11 mouse cellular contexts compared by ENCODE assay signal in genomic region chr7:118807899-118808298, GRCm38 (mm10). TPM values are rescaled to one million over a fixed set of nuclear protein-coding genes. Genes with fewer than 3 reads are reported as not detected.
DNase-seq lines count a peak whose midpoint lies in the region; ATAC-seq and TF ChIP-seq lines count a peak whose summit lies in the region.
"Had no signal": no experiment of that assay in that cellular context is flagged by ENCODE, and none has a peak within 500 bp of the region (broad histone marks: within the 10 kb centered on the region; RNA-seq: fewer than 3 reads in every experiment).

No protein-coding gene starts in this region.

- no peak overlapping the region for H3K4me3 ChIP-seq in embryonic facial prominence, embryonic 14.5 days (ENCODE audit: low read depth, low read length)
- no peak overlapping the region for H3K4me3 ChIP-seq in embryonic facial prominence, embryonic 10.5 days
- no peak overlapping the region for H3K4me3 ChIP-seq in kidney, adult 2 months (ENCODE audit: insufficient read depth, low read depth, low read length)
- no peak overlapping the region for H3K4me3 ChIP-seq in layer of hippocampus, adult 2 months
- H3K4me3 ChIP-seq: embryonic facial prominence, embryonic 12.5 days; liver, embryonic 13.5 days had no signal

- peaks cover 41% of the 10 kb centered on the region for H3K36me3 ChIP-seq in embryonic facial prominence, embryonic 14.5 days (ENCODE audit: control insufficient read depth, insufficient read depth, low read length)
- H3K36me3 ChIP-seq in embryonic facial prominence, embryonic 10.5 days (replicated peaks), result peaks cover 27% of the 10 kb centered on the region
- H3K36me3 ChIP-seq in kidney, adult 2 months (ENCODE audit: control insufficient read depth, insufficient read depth, low read length), result peaks cover 2% of the 10 kb centered on the region

- H3K9me3 ChIP-seq in embryonic facial prominence, embryonic 14.5 days (ENCODE audit: control insufficient read depth, low read length), result no peaks in the 10 kb centered on the region
- no peaks in the 10 kb centered on the region for H3K9me3 ChIP-seq in embryonic facial prominence, embryonic 10.5 days
- H3K9me3 ChIP-seq: embryonic facial prominence, embryonic 12.5 days; liver, embryonic 13.5 days had no signal

- no peaks in the 10 kb centered on the region for H3K27me3 ChIP-seq in embryonic facial prominence, embryonic 14.5 days (replicated peaks; ENCODE audit: control insufficient read depth, insufficient read depth, low read length)
- H3K27me3 ChIP-seq in embryonic facial prominence, embryonic 10.5 days (replicated peaks; ENCODE audit: low read depth, poor library complexity, severe bottlenecking), result no peaks in the 10 kb centered on the region
- no peaks in the 10 kb centered on the region for H3K27me3 ChIP-seq in kidney, adult 2 months (replicated peaks; ENCODE audit: control insufficient read depth, insufficient read depth, low read length)
- H3K27me3 ChIP-seq: embryonic facial prominence, embryonic 12.5 days; liver, embryonic 13.5 days had no signal

- no peaks in the 10 kb centered on the region for H3K4me1 ChIP-seq in embryonic facial prominence, embryonic 14.5 days (ENCODE audit: control insufficient read depth, insufficient read depth, low read length)
- no peaks in the 10 kb centered on the region for H3K4me1 ChIP-seq in embryonic facial prominence, embryonic 10.5 days
- H3K4me1 ChIP-seq in kidney, adult 2 months (ENCODE audit: control insufficient read depth, insufficient read depth, low read length), result no peaks in the 10 kb centered on the region
- H3K4me1 ChIP-seq: embryonic facial prominence, embryonic 12.5 days had no signal

- H3K4me2 ChIP-seq in embryonic facial prominence, embryonic 14.5 days (ENCODE audit: low read depth, low read length), result no peak overlapping the region
- H3K4me2 ChIP-seq: embryonic facial prominence, embryonic 12.5 days; liver, embryonic 13.5 days had no signal

- no peak for ATAC-seq in embryonic facial prominence, embryonic 14.5 days (ENCODE audit: low read depth)

- TF ChIP-seq POLR2A in kidney, adult 2 months (IDR thresholded peaks at IDR 0.05; ENCODE audit: low read depth, low read length), result no peak
- no peak for TF ChIP-seq POLR2A in brain, embryonic 14.5 days (IDR thresholded peaks at IDR 0.05; ENCODE audit: borderline replicate concordance, extremely low read depth, insufficient read depth, insufficient read length, poor library complexity, severe bottlenecking)

- no peak overlapping the region for H3K27ac ChIP-seq in embryonic facial prominence, embryonic 14.5 days (replicated peaks; ENCODE audit: low read depth, low read length)
- no peak overlapping the region for H3K27ac ChIP-seq in embryonic facial prominence, embryonic 10.5 days (replicated peaks)
- no peak overlapping the region for H3K27ac ChIP-seq in kidney, adult 2 months (ENCODE audit: insufficient read depth, low read depth, low read length)
- H3K27ac ChIP-seq in layer of hippocampus, adult 2 months, result no peak overlapping the region
- H3K27ac ChIP-seq: embryonic facial prominence, embryonic 12.5 days; liver, embryonic 13.5 days had no signal

- TF ChIP-seq CTCF in kidney, adult 2 months (conservative IDR thresholded peaks at IDR 0.05; ENCODE audit: insufficient read depth, insufficient read length, low read depth, low read length), result no peak
- TF ChIP-seq CTCF in brain, embryonic 14.5 days (IDR thresholded peaks at IDR 0.05; ENCODE audit: borderline replicate concordance, extremely low read depth, insufficient read depth, insufficient read length), result no peak
- no peak for TF ChIP-seq CTCF in layer of hippocampus, adult 2 months (conservative IDR thresholded peaks at IDR 0.05)

- WGBS in embryonic facial prominence, embryonic 14.5 days, result 76% methylated on average over 8 of the region's 8 CpGs
- WGBS in embryonic facial prominence, embryonic 10.5 days, result 93% methylated on average over 8 of the region's 8 CpGs
- 57% methylated on average over 8 of the region's 8 CpGs for WGBS in kidney, adult 2 months

- no peak overlapping the region for H3K9ac ChIP-seq in embryonic facial prominence, embryonic 14.5 days (ENCODE audit: low read depth, low read length)
- H3K9ac ChIP-seq: embryonic facial prominence, embryonic 12.5 days; liver, embryonic 13.5 days had no signal

- DNase-seq in embryonic facial prominence, embryonic 14.5 days (ENCODE audit: low spot score), result peak; percentile 52
- no peak for DNase-seq in embryonic facial prominence, embryonic 10.5 days (ENCODE audit: low spot score)
- DNase-seq in kidney, adult 2 months, result peak; percentile 53
- DNase-seq in kidney, adult 18-20 months, result no peak
- DNase-seq in brain, embryonic 14.5 days (ENCODE audit: low read depth), result peak; percentile 34
- DNase-seq in kidney, postnatal 10 days, result peak; percentile 84
- no peak for DNase-seq in embryo, embryonic 9.5 days (ENCODE audit: extremely low spot score)
- DNase-seq in layer of hippocampus, adult 2 months (ENCODE audit: low spot score in 2 of 2), result no peak
- DNase-seq: layer of hippocampus, postnatal 36 days; liver, embryonic 13.5 days had no signal

RNA-seq across cellular contexts. Expression of gene Iqck, which starts 47.7 kb away (rescaled TPM):
- 3.2 and 4.5 TPM in 2 replicates for polyA plus RNA-seq in embryonic facial prominence, embryonic 14.5 days (2014; fragmentation: Nextera tagmentation; extraction: Ambion mirVana)
- 2.7 and 3.1 TPM in 2 replicates for polyA plus RNA-seq in embryonic facial prominence, embryonic 10.5 days (2016; fragmentation: Nextera tagmentation; extraction: Ambion mirVana)
- polyA plus RNA-seq in kidney, adult 2 months (2012; rRNA removed), result 1.6 and 2.0 TPM in 2 replicates
- polyA plus RNA-seq in brain, embryonic 14.5 days (2012; rRNA removed), result 4.1 and 6.1 TPM in 2 replicates
- 1 to 10 TPM; 4.9 to 5.4 TPM for total RNA-seq in layer of hippocampus, adult 2 months (2021)

RNA-seq across cellular contexts. Expression of gene Knop1, which starts 48.2 kb away (rescaled TPM):
- 74.2 and 83.4 TPM in 2 replicates for polyA plus RNA-seq in embryonic facial prominence, embryonic 14.5 days (2014; fragmentation: Nextera tagmentation; extraction: Ambion mirVana)
- polyA plus RNA-seq in embryonic facial prominence, embryonic 10.5 days (2016; fragmentation: Nextera tagmentation; extraction: Ambion mirVana), result 161 and 162 TPM in 2 replicates
- polyA plus RNA-seq in kidney, adult 2 months (2012; rRNA removed), result 10.0 and 11.8 TPM in 2 replicates
- 33.5 and 37.0 TPM in 2 replicates for polyA plus RNA-seq in brain, embryonic 14.5 days (2012; rRNA removed)
- total RNA-seq in layer of hippocampus, adult 2 months (2021), result 10 to 100 TPM; 24.3 to 26.6 TPM

Comparison
In these comparisons a context has a peak if more than half of its experiments do, and no peak if none do; other contexts are left out.
1. DNase-seq: peak in embryonic facial prominence, embryonic 14.5 days (single experiment), kidney, adult 2 months (single experiment), brain, embryonic 14.5 days (single experiment) and kidney, postnatal 10 days (single experiment); none in embryonic facial prominence, embryonic 10.5 days (single experiment), kidney, adult 18-20 months (single experiment), embryo, embryonic 9.5 days (single experiment) and layer of hippocampus, adult 2 months (0 of 2).